Mouse (Mus musculus) lung, embryonic 14.5 days (tissue): ENCODE measurements at regions not wholly inside any gene's neighbourhood (a gene's known extent, or its start where the extent isn't known, plus 50 kb on each side); places are given as distances from the start of the nearest gene placed in this dataset.
"Not testable (repeated sequence)": the region's sequence is repeated elsewhere in the genome, so short reads cannot be mapped to it uniquely, and the experiment has no call there.

Experiments used
- ATAC-seq: fragments of 200-750 bp; cut with Nextera tagmentation; 2 replicates; pipeline ENCODE4 v1.8.0; 2017; ENCODE audit warnings: mild to moderate bottlenecking, moderate TSS enrichment, moderate library complexity; ENCODE audit not compliant: insufficient read depth
- DNase-seq: peaks from one replicate; pipeline ENCODE4 v3.0.0-alpha.2; 2015
- H3K27ac ChIP-seq: fragments of 300-500 bp; sonication (generic); 2 replicates; pipeline ENCODE4 v1.5.1; 2014; ENCODE audit warnings: low read depth, mild to moderate bottlenecking, moderate library complexity
- H3K27me3 ChIP-seq: fragments of 300-500 bp; sonication (generic); 2 replicates; pipeline ENCODE4 v1.6.1; 2014; ENCODE audit warnings: low read length, control low read depth; ENCODE audit not compliant: insufficient read depth
- H3K36me3 ChIP-seq: fragments of 300-500 bp; sonication (generic); 2 replicates; pipeline ENCODE4 v1.6.1; 2014; ENCODE audit warnings: control low read depth; ENCODE audit not compliant: insufficient read depth
- H3K4me1 ChIP-seq: fragments of 300-500 bp; sonication (generic); 2 replicates; pipeline ENCODE4 v1.6.1; 2014; ENCODE audit warnings: antibody characterized with exemption, control low read depth; ENCODE audit not compliant: insufficient read depth
- H3K4me2 ChIP-seq: fragments of 300-500 bp; sonication (generic); 2 replicates; pipeline ENCODE4 v1.6.1; 2014; ENCODE audit warnings: mild to moderate bottlenecking
- H3K4me3 ChIP-seq: fragments of 300-500 bp; sonication (generic); 2 replicates; pipeline ENCODE4 v1.5.1; 2014; ENCODE audit warnings: low read depth, low read length
- H3K9ac ChIP-seq: fragments of 300-500 bp; sonication (generic); 2 replicates; pipeline ENCODE4 v1.6.1; 2014
- H3K9me3 ChIP-seq: fragments of 300-500 bp; sonication (generic); 2 replicates; pipeline ENCODE4 v1.6.1; 2016; ENCODE audit warnings: low read depth, low read length, control low read depth
- CTCF ChIP-seq: IDR thresholded peaks from 2 replicates; pipeline ENCODE4 v1.5.1; 2016; ENCODE audit warnings: antibody characterized with exemption, low read depth
- WGBS: fragments of 180-500 bp; shearing (Covaris S2); extraction: QIAGEN DNeasy Blood & Tissue Kit; methylation state at CpG from one replicate; pipeline ENCODE4 v1.1.7; 2014; 5-methylcytosine and 5-hydroxymethylcytosine counted together

DNA sequence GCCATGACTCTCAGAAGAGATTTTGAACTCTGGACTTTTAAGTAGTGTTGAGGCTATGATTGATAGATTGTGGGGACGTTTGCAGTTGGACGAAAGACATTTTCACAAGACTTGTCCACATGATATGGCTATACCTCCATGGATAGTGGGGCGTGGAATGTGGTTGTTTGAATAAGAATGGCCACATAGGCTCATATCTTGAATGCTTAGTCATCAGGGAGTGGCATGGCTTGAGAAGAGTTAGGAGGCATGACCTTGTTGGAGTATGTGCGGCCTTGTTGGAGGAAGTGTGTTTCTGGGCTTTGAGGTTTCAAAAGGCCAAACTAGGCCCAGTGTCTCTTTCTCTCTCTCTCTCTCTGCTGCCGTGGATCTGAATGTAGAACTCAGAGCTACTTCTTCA, 204.7 kb upstream of the Pclo start:
- ATAC-seq (no peak), DNase-seq (no peak)
- no peak overlapping the region for H3K4me2 ChIP-seq
- no peak overlapping the region for H3K9ac ChIP-seq
- no peak for TF ChIP-seq CTCF
- H3K27me3 ChIP-seq = no peaks in the 10 kb centered on the region
- H3K36me3 ChIP-seq = no peaks in the 10 kb centered on the region
- no peak overlapping the region for H3K27ac ChIP-seq
- no peaks in the 10 kb centered on the region for H3K9me3 ChIP-seq
- no peak overlapping the region for H3K4me3 ChIP-seq
- WGBS = 75% methylated on average over 5 of the region's 5 CpGs
- no peaks in the 10 kb centered on the region for H3K4me1 ChIP-seq

DNA sequence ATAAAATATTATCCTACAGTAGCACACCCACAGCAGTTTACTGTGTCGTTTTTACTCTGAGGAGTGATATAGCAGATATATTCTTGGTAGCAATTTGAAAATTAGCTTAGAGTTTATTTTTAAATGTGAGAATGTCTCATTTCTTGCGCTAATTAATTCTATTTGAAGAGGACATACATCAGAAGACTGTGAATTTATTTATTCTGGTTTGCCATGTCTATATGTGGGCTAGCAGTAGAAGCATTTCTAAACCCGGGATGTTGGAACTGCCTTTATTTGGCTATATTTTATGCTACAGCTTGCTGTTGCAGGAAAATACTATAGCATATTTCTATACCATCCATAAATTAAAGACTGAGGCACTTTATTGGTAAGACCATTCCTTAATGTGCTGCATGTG, 203.0 kb upstream of the Pclo start:
- H3K27me3 ChIP-seq = no peaks in the 10 kb centered on the region
- H3K4me1 ChIP-seq = no peaks in the 10 kb centered on the region
- WGBS = 82% methylated on average over 3 of the region's 3 CpGs
- H3K9me3 ChIP-seq = no peaks in the 10 kb centered on the region
- DNase-seq = no peak
- no peak overlapping the region for H3K4me3 ChIP-seq
- TF ChIP-seq CTCF = no peak
- H3K4me2 ChIP-seq = no peak overlapping the region
- no peak overlapping the region for H3K9ac ChIP-seq
- no peak overlapping the region for H3K27ac ChIP-seq
- no peaks in the 10 kb centered on the region for H3K36me3 ChIP-seq
- no peak for ATAC-seq

DNA sequence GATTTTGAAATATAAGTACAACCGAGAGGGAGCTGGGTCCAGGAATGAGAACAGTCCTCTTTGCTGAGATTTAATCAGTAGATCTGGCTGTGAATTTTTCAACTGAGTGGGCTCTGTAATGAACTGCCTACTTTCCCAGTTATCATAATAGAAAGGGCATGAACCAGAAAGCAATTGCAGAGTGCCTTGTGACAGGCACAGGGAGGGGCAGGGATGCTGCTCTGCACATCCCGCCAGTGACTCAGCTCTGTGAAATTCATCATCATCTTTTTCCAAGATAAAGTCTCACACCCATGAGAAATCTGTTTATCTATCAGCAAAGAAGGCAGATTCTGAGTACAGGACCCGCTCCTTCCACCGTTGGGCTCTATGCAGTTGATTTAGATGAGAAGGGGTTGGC, 194.5 kb upstream of the Pclo start:
- Histone ChIP-seq H3K4me2 (no peak overlapping the region), H3K36me3 (no peaks in the 10 kb centered on the region), H3K9me3 (no peaks in the 10 kb centered on the region), H3K4me3 (no peak overlapping the region), H3K4me1 (no peaks in the 10 kb centered on the region), H3K27ac (no peak overlapping the region), H3K27me3 (no peaks in the 10 kb centered on the region), H3K9ac (no peak overlapping the region)
- 61% methylated on average over 4 of the region's 4 CpGs for WGBS
- no peak for TF ChIP-seq CTCF
- ATAC-seq (no peak), DNase-seq (no peak)

DNA sequence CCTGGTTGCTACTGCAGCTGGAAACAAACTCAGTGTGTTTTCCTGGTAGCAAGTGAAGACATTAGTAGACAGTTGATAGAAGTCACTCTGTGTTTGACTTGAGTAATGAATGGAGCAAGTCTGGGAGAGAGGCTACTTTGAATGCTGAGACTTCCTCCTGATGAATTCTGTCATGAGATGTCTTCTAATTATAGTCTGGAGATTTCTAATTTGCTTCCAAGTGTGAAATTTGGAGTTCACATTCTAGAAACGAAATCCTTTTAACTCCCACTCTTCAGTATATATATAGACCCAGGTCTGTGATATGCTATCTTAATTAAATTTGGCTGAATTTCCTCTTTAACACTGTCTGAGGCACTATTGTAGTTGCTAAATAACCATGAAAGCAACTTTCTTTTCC, 192.7 kb upstream of the Pclo start:
- H3K9me3 ChIP-seq = no peaks in the 10 kb centered on the region
- WGBS = 60% methylated on average over 1 of the region's 1 CpGs
- DNase-seq (no peak), ATAC-seq (no peak)
- no peak for TF ChIP-seq CTCF
- H3K4me2 ChIP-seq = no peak overlapping the region
- no peak overlapping the region for H3K4me3 ChIP-seq
- H3K4me1 ChIP-seq = no peaks in the 10 kb centered on the region
- no peak overlapping the region for H3K9ac ChIP-seq
- H3K36me3 ChIP-seq = no peaks in the 10 kb centered on the region
- H3K27me3 ChIP-seq = no peaks in the 10 kb centered on the region
- H3K27ac ChIP-seq = no peak overlapping the region

DNA sequence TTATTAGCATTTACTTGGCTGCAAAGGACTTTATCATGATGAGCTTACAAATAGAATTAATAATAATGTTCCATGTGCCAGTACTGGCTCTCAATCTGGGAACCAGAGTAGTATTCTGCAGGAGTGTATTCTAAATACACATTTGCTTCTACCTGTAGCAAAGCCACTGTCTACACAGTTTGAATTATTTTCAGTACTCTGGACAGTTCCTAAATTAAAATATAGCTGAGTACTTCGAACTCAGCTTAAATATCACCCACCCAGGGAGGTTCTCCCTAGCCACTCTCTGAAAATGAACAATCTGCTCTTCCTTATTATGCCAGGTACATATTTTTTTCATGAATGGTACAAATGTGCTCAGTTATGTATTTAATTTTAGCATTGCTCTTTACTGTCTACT, 154.3 kb upstream of the Pclo start:
- Histone ChIP-seq H3K4me2 (no peak overlapping the region), H3K4me3 (no peak overlapping the region), H3K27me3 (no peaks in the 10 kb centered on the region), H3K9me3 (no peaks in the 10 kb centered on the region), H3K4me1 (no peaks in the 10 kb centered on the region), H3K9ac (no peak overlapping the region), H3K36me3 (no peaks in the 10 kb centered on the region), H3K27ac (no peak overlapping the region)
- no peak for TF ChIP-seq CTCF
- ATAC-seq (no peak), DNase-seq (peak; percentile 50)
- WGBS = 56% methylated on average over 1 of the region's 1 CpGs

DNA sequence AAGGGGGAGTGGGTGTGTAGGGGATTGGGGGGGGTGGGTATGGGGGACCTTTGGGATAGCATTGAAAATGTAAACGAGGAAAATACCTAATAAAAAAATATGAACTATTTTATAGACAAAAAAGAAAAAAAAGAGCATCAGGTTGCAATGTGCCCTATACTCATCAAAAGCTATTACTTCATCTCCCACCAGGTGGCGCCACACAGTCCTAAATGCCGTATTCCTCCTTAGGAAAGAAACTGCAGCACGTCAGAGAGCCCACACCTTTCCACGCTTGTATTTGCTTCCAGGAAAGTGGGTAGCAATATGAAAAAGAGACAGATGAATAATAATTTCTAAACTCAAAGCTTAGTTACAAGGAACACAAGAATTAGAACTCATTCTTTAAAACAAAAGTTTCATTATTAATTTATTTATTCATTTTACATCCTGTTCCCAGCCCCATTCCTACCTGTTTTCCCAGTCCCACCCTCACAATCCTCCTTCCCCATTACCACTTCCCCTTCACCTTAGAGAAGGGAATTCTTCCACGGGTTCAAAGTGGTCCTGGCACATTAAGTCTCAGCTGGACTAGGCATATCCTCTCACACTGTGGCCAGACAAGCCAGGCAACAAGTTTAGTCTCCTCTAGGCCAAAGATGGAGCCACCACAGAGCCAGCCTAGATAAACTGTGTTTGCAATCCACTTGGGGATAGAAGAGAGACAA, 125.4 kb upstream of the Pclo start:
- 13% methylated on average over 6 of the region's 6 CpGs for WGBS
- TF ChIP-seq CTCF = peak; percentile 66
- H3K27me3 ChIP-seq = no peaks in the 10 kb centered on the region
- H3K36me3 ChIP-seq = no peaks in the 10 kb centered on the region
- no peak overlapping the region for H3K9ac ChIP-seq
- no peaks in the 10 kb centered on the region for H3K4me1 ChIP-seq
- 0 out of 2 replicates have a peak, but pooled peaks have one; percentile 56 for ATAC-seq
- DNase-seq = peak; percentile 76
- H3K27ac ChIP-seq = no peak overlapping the region
- H3K4me3 ChIP-seq = no peak overlapping the region
- no peaks in the 10 kb centered on the region for H3K9me3 ChIP-seq
- H3K4me2 ChIP-seq = no peak overlapping the region

DNA sequence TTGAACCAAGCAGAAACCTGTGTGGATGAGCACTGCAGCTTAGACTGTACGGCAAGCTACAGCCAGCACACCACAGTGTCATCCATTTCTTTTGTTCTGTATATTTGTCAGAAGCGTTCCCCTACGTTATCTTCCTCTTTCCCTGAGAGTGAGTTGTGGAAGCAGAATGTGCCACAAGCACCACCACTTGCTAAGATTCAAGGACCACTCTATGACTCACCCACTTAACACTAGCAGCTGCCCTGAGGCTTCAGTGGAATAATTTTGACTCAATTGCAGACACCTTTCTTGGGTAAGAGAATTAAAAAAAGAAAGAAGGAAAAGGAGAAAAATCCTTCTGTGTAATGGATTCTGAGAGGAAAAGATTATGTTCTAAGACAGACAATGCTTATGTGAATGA, 122.9 kb upstream of the Pclo start:
- H3K4me3 ChIP-seq = no peak overlapping the region
- no peak overlapping the region for H3K4me2 ChIP-seq
- ATAC-seq = no peak
- H3K36me3 ChIP-seq = no peaks in the 10 kb centered on the region
- no peak overlapping the region for H3K27ac ChIP-seq
- DNase-seq = no peak
- H3K4me1 ChIP-seq = no peaks in the 10 kb centered on the region
- no peaks in the 10 kb centered on the region for H3K9me3 ChIP-seq
- WGBS = 51% methylated on average over 3 of the region's 3 CpGs
- H3K9ac ChIP-seq = no peak overlapping the region
- H3K27me3 ChIP-seq = no peaks in the 10 kb centered on the region
- TF ChIP-seq CTCF = no peak

DNA sequence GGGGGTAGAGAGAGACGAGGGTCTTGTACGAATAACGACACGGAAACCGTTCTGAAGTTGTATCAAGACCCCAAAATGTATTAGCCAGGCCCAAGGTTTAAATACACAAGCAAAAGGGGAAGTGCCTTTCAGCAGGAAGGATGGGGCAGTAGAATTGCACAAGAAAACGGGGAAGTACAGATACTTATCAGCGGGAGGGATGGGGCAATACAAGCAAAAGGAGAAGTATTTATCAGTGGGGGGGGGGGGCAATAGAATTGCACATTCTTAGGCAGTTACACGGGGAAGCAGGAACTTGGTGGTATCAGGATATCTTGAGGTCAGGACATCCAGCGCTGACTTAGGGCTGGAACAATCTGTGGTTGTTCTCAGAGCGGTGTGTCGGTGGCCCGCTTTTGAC, 111.3 kb upstream of the Pclo start:
- not testable (repeated sequence) for H3K27me3 ChIP-seq, H3K4me3 ChIP-seq, H3K4me2 ChIP-seq, H3K27ac ChIP-seq, H3K9ac ChIP-seq, H3K4me1 ChIP-seq, DNase-seq, H3K9me3 ChIP-seq, H3K36me3 ChIP-seq, ATAC-seq
- WGBS = 79% methylated on average over 7 of the region's 12 CpGs
